Mouse (Mus musculus) myocyte (in vitro differentiated cells): ENCODE data around the gene Flrt3. TPM values are rescaled to one million over a fixed set of nuclear protein-coding genes. Genes with fewer than 3 reads are reported as not detected.

Source experiments
- H3K27me3 ChIP-seq: one replicate; pipeline ENCODE4 v1.6.1; 2011; ENCODE audit not compliant: control insufficient read depth, insufficient read depth, insufficient read length
- H3K36me3 ChIP-seq: one replicate; pipeline ENCODE4 v1.6.1; 2011; ENCODE audit not compliant: control insufficient read depth, insufficient read depth
- H3K4me2 ChIP-seq: one replicate; pipeline ENCODE4 v1.6.1; 2011; ENCODE audit warnings: low read depth, control low read depth
- H3K4me3 ChIP-seq: one replicate; pipeline ENCODE4 v1.5.1; 2011; ENCODE audit warnings: mild to moderate bottlenecking, control low read depth, moderate library complexity
- H3K79me2 ChIP-seq: one replicate; pipeline ENCODE4 v1.6.1; 2011; ENCODE audit not compliant: control insufficient read depth, insufficient read depth
- H3ac ChIP-seq: one replicate; pipeline ENCODE4 v1.6.1; 2011; ENCODE audit not compliant: control insufficient read depth, insufficient read length
- CEBPB ChIP-seq: IDR thresholded peaks from 2 replicates; pipeline ENCODE4 v1.6.1; 2011; ENCODE audit warnings: mild to moderate bottlenecking, moderate library complexity; ENCODE audit not compliant: poor library complexity, insufficient read depth, severe bottlenecking
- E2F4 ChIP-seq: IDR thresholded peaks from one replicate; pipeline ENCODE4 v1.6.1; 2011; ENCODE audit warnings: mild to moderate bottlenecking, control low read depth, moderate library complexity; ENCODE audit not compliant: insufficient read depth
- MAX ChIP-seq: IDR thresholded peaks from one replicate; pipeline ENCODE4 v1.6.1; 2011; ENCODE audit warnings: low read depth, mild to moderate bottlenecking, control low read depth
- MYOD1 ChIP-seq, 3 experiments: IDR thresholded peaks; one replicate each; pipeline ENCODE4 v1.6.1; 2011; ENCODE audit warnings: control low read depth in 2 of 3, low read depth in 2 of 3, mild to moderate bottlenecking in 2 of 3, moderate library complexity in 1 of 3; ENCODE audit not compliant: insufficient read length in 2 of 3, control insufficient read depth in 1 of 3
- MYOG ChIP-seq, 3 experiments: IDR thresholded peaks; one replicate each; pipeline ENCODE4 v1.6.1; 2011; ENCODE audit warnings: control low read depth in 2 of 3, low read depth in 2 of 3, mild to moderate bottlenecking in 2 of 3; ENCODE audit not compliant: insufficient read length in 2 of 3, control insufficient read depth in 1 of 3, insufficient read depth in 1 of 3
- POLR2A ChIP-seq: IDR thresholded peaks from one replicate; pipeline ENCODE4 v1.6.1; 2011; ENCODE audit warnings: low read depth, mild to moderate bottlenecking, control low read depth, moderate library complexity; ENCODE audit not compliant: insufficient read length
- POLR2AphosphoS2 ChIP-seq: IDR thresholded peaks from one replicate; pipeline ENCODE4 v1.6.1; 2011; ENCODE audit warnings: low read depth, control low read depth; ENCODE audit not compliant: insufficient read length
- REST ChIP-seq: IDR thresholded peaks from one replicate; pipeline ENCODE4 v1.6.1; 2011; ENCODE audit warnings: mild to moderate bottlenecking, control low read depth, moderate library complexity; ENCODE audit not compliant: insufficient read depth, insufficient read length
- SRF ChIP-seq: IDR thresholded peaks from one replicate; pipeline ENCODE4 v1.6.1; 2011; ENCODE audit warnings: low read depth; ENCODE audit not compliant: control insufficient read depth, insufficient read length
- TCF12 ChIP-seq: IDR thresholded peaks from one replicate; pipeline ENCODE4 v1.6.1; 2011; ENCODE audit warnings: mild to moderate bottlenecking, control low read depth; ENCODE audit not compliant: poor library complexity, insufficient read depth, severe bottlenecking
- TCF3 ChIP-seq: IDR thresholded peaks from one replicate; pipeline ENCODE4 v1.6.1; 2011; ENCODE audit warnings: low read depth, control low read depth; ENCODE audit not compliant: insufficient read length
- USF1 ChIP-seq: IDR thresholded peaks from one replicate; pipeline ENCODE4 v1.6.1; 2011; ENCODE audit warnings: low read depth, mild to moderate bottlenecking, control low read depth, moderate library complexity
- polyA plus RNA-seq: library from polyadenylated mRNA; unstranded; fragments of >200 nt; fragmentation: generic; extraction: Trizol; gene quantifications from one replicate; pipeline ENCODE4 v1.2.1, GENCODE M21; 2012; ENCODE audit warnings: missing spikeins

Gene Flrt3
- polyA plus RNA-seq, 1 experiment: 0.08 TPM

DNA sequence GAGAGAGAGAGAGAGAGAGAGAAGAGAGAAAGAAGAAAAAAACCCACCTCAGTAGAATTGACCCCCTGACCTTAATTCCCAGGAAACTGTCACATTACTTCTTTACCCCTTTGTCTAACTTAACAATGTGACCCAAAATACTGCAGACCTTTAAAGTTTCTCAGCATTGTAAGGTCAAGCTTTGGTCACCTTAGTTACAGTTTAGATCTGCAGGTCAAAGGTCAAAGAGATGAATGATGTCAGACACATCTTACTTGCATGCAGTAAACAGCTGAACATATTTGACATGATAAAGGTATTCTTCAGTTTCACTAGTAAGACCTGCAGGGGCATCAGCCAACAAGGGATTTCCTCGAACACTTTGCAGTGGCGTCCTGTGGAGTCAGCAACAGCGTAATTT is 32.9 kb upstream of the Flrt3 start:
- TF ChIP-seq USF1 (no peak), REST (no peak)
- Histone ChIP-seq H3K27me3 (no peaks in the 10 kb centered on the region), H3ac (no peak overlapping the region), H3K79me2 (no peaks in the 10 kb centered on the region), H3K36me3 (no peaks in the 10 kb centered on the region), H3K4me2 (no peak overlapping the region), H3K4me3 (no peak overlapping the region)

DNA sequence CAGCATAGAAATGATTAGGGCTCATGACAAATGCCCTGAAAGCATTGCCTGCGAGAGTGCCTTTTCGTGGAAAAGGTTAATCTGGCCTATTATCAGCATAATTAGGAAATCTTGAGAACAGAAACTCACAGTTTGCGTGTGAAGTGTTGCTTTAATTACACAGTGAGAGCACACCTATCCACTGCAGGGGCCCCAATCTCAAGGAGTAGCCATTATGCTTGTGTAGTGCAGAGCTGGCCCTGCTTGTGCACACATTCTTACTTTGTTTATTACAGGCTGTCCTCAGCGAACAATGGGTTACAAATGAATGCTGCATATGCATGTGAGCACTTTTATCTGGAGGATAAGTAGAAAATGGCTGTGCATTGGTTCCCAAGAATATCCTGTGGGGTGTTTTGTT is 32.1 kb upstream of the Flrt3 start:
- Histone ChIP-seq H3K79me2 (no peaks in the 10 kb centered on the region), H3K4me3 (no peak overlapping the region), H3K36me3 (no peaks in the 10 kb centered on the region), H3K4me2 (no peak overlapping the region), H3K27me3 (no peaks in the 10 kb centered on the region), H3ac (no peak overlapping the region)
- TF ChIP-seq REST: no peak
- no peak for TF ChIP-seq E2F4
- TF ChIP-seq TCF3: no peak
- no peak for TF ChIP-seq CEBPB
- TF ChIP-seq POLR2AphosphoS2: no peak
- TF ChIP-seq TCF12: no peak
- no peak for TF ChIP-seq MYOD1 (IDR thresholded peaks at IDR 0.05; ENCODE audit: control insufficient read depth in 1 of 3, insufficient read length in 2 of 3, low read depth in 2 of 3)
- no peak for TF ChIP-seq SRF
- no peak for TF ChIP-seq USF1
- no peak for TF ChIP-seq MYOG (IDR thresholded peaks at IDR 0.05; ENCODE audit: control insufficient read depth in 1 of 3, insufficient read depth in 1 of 3, insufficient read length in 2 of 3, low read depth in 2 of 3)
- no peak for TF ChIP-seq MAX
- no peak for TF ChIP-seq POLR2A

DNA sequence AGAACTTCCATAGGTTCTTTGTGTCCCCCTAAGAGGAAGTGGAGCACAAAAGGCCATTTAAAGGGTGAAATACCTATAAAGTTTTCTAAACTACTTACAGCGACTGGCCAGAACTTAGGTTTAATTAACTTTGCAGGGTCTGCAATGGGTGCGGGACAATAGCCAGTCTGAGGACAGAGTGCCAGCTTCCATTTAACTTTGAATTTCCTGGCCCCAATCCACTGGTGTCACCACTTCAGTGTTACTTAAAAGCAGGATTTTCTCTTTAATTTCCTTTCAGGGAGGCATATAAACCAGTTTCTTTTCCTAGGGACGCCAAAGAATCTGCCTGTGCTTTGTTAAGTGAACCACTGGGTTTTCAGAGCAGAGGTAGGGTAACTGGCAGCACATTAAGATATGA is 27.3 kb upstream of the Flrt3 start:
- TF ChIP-seq E2F4: no peak
- TF ChIP-seq REST: no peak
- TF ChIP-seq CEBPB: no peak
- TF ChIP-seq POLR2A: no peak
- no peak for TF ChIP-seq MYOG (IDR thresholded peaks at IDR 0.05; ENCODE audit: control insufficient read depth in 1 of 3, insufficient read depth in 1 of 3, insufficient read length in 2 of 3, low read depth in 2 of 3)
- no peak for TF ChIP-seq POLR2AphosphoS2
- H3K4me3 ChIP-seq: no peak overlapping the region
- no peaks in the 10 kb centered on the region for H3K79me2 ChIP-seq
- H3K36me3 ChIP-seq: no peaks in the 10 kb centered on the region
- no peak overlapping the region for H3K4me2 ChIP-seq
- H3K27me3 ChIP-seq: no peaks in the 10 kb centered on the region
- no peak overlapping the region for H3ac ChIP-seq

DNA sequence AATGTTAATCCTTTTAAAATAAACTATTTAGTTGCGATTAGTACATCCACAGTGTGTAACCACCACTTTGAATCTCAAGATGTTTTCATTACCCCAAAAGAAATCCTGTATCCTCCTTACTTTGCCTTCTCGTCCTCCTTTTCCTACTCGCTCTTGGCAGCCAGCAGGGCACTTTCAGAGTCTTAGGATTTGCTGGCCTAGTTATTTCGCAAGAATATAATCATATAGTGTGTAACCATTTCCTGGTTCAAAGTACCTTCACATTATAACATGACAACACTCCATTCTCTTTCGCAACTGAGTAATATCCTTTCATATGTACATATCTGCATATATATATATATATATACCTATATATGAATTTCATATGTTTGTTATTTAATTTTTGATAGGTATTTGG is 22.6 kb upstream of the Flrt3 start:
- Histone ChIP-seq H3K79me2 (no peaks in the 10 kb centered on the region), H3K4me2 (no peak overlapping the region), H3K4me3 (no peak overlapping the region), H3ac (no peak overlapping the region), H3K27me3 (no peaks in the 10 kb centered on the region), H3K36me3 (no peaks in the 10 kb centered on the region)
- TF ChIP-seq USF1: no peak
- TF ChIP-seq TCF12: no peak
- TF ChIP-seq TCF3: no peak
- no peak for TF ChIP-seq POLR2A
- TF ChIP-seq MYOG (IDR thresholded peaks at IDR 0.05; ENCODE audit: control insufficient read depth in 1 of 3, insufficient read depth in 1 of 3, insufficient read length in 2 of 3, low read depth in 2 of 3): no peak
- no peak for TF ChIP-seq SRF
- TF ChIP-seq REST: no peak
- no peak for TF ChIP-seq MAX
- TF ChIP-seq POLR2AphosphoS2: no peak
- TF ChIP-seq MYOD1 (IDR thresholded peaks at IDR 0.05; ENCODE audit: control insufficient read depth in 1 of 3, insufficient read length in 2 of 3, low read depth in 2 of 3): no peak
- no peak for TF ChIP-seq CEBPB
- TF ChIP-seq E2F4: no peak

DNA sequence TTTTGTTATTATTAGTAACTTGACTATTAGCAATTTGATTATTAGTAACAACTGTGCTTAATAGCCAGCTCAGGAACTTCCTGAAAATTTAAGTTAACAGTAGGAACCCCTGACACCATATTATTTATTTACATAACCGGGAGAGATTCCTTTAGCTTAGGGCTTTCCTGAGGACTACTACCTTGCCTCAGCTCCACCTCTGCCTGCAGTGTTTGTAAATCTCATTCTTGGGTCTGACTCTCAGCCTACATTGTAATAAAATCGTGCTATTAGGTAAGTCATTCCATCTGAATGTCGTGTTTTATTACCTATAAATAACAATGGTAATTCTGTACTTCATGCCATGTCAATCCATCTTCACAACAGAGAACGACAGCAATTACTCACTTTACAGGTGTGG is 21.2 kb upstream of the Flrt3 start:
- Histone ChIP-seq H3K4me2 (no peak overlapping the region), H3K79me2 (no peaks in the 10 kb centered on the region), H3K27me3 (no peaks in the 10 kb centered on the region), H3ac (no peak overlapping the region), H3K36me3 (no peaks in the 10 kb centered on the region), H3K4me3 (no peak overlapping the region)
- TF ChIP-seq POLR2A (no peak), REST (no peak), USF1 (no peak), MYOD1 (IDR thresholded peaks at IDR 0.05; ENCODE audit: control insufficient read depth in 1 of 3, insufficient read length in 2 of 3, low read depth in 2 of 3) (no peak), E2F4 (no peak), CEBPB (no peak), TCF12 (no peak), TCF3 (no peak), SRF (no peak), MAX (no peak), POLR2AphosphoS2 (no peak)
